Mouse (Mus musculus): Measurements from ENCODE around the gene 6430548M08Rik.

- no peak for TF ChIP-seq GATA1 (IDR thresholded peaks at IDR 0.05; ENCODE audit: borderline replicate concordance, low read length)
- TF ChIP-seq FLI1 (IDR thresholded peaks at IDR 0.05; ENCODE audit: low read length): no peak
Measured at GRCm38 (mm10) chr8:120096486-120096885, 17.5 kb upstream of the 6430548M08Rik start.
